ENCODE assay signal across 1 mouse cellular context in the genomic region with DNA sequence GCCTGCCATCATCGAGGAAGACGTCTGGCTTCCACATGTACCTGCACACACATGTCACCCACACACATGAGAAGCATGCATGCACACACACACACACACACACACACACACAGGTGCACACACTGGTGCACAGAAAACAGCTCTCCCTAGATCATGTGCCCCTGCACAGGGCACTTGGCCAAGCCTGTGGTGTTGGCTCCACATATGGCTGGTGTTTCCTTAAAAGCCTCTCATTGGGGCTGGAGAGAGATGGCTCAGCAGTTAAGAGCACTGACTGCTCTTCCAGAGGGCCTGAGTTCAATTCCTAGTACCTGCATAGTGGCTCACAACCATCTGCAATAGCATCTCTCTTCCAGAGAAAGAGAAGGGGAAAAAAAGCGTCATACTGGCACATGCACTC.
TF ChIP-seq lines count a peak whose summit lies in the region.

No protein-coding gene starts in this region.

TF ChIP-seq in MEL, 35 proteins besides CTCF, POLR2A, EP300 and RAD21:
- TF ChIP-seq MAZ (IDR thresholded peaks at IDR 0.05; ENCODE audit: low read depth, low read length) (no peak), ETS1 (IDR thresholded peaks at IDR 0.05; ENCODE audit: low read depth, low read length) (no peak), KAT2A (conservative IDR thresholded peaks at IDR 0.05; ENCODE audit: low read depth, low read length) (no peak), TBP (IDR thresholded peaks at IDR 0.05; ENCODE audit: low read depth, low read length) (peak; percentile 70; the same call in 1 of the 2 replicates), MYC (IDR thresholded peaks at IDR 0.05; ENCODE audit: low read depth, low read length) (no peak), BHLHE40 (IDR thresholded peaks at IDR 0.05; ENCODE audit: borderline replicate concordance, low read depth, low read length) (no peak), ELF1 (IDR thresholded peaks at IDR 0.05; ENCODE audit: low read depth, low read length) (no peak), NRF1 (IDR thresholded peaks at IDR 0.05; ENCODE audit: insufficient read depth, low read depth, low read length, poor library complexity, severe bottlenecking) (no peak), POLR2AphosphoS2 (IDR thresholded peaks at IDR 0.05; ENCODE audit: low read length) (no peak), TAL1 (IDR thresholded peaks at IDR 0.05; ENCODE audit: low read length) (no peak), CHD2 (IDR thresholded peaks at IDR 0.05; ENCODE audit: low read length) (no peak), USF1 (IDR thresholded peaks at IDR 0.05; ENCODE audit: low read depth, low read length) (peak; percentile 76), GABPA (IDR thresholded peaks at IDR 0.05; ENCODE audit: low read depth, low read length) (no peak), SMC3 (IDR thresholded peaks at IDR 0.05; ENCODE audit: low read depth, low read length) (no peak), SIN3A (IDR thresholded peaks at IDR 0.05; ENCODE audit: low read length) (no peak), GATA1 (IDR thresholded peaks at IDR 0.05; ENCODE audit: low read depth, low read length) (no peak), POLR2AphosphoS5 (IDR thresholded peaks at IDR 0.05; ENCODE audit: borderline replicate concordance, low read depth, low read length) (no peak), USF2 (IDR thresholded peaks at IDR 0.05; ENCODE audit: borderline replicate concordance in 1 of 2, insufficient read depth in 1 of 2, low read depth in 1 of 2, low read length in 2 of 2) (no peak), MEF2A (IDR thresholded peaks at IDR 0.05; ENCODE audit: extremely low read depth, insufficient replicate concordance, low read depth, low read length, poor library complexity, severe bottlenecking) (no peak), MAFK (IDR thresholded peaks at IDR 0.05; ENCODE audit: borderline replicate concordance, low read depth, low read length) (no peak), MAX (IDR thresholded peaks at IDR 0.05; ENCODE audit: low read length) (0 out of 2 replicates have a peak, but pooled peaks have one; percentile 27)
